Mouse (Mus musculus): ENCODE measurements around the gene Wdtc1. TPM values are rescaled to one million over a fixed set of nuclear protein-coding genes. Genes with fewer than 3 reads are reported as not detected.

Gene Wdtc1
- total and polyA plus RNA-seq, 3 experiments: 61.8 to 96.1 (median 73.6) TPM

GRCm38 (mm10) chr4:133345702-133346101 lies 7.6 kb downstream of the Wdtc1 start:
- Histone ChIP-seq H3K27me3 (ENCODE audit: control insufficient read depth, insufficient read depth, low read length) (no peaks in the 10 kb centered on the region), H3K4me3 (no peak overlapping the region), H3K9ac (ENCODE audit: low read depth, low read length) (no peak overlapping the region), H3K79me2 (replicated peaks; ENCODE audit: control insufficient read depth, insufficient read depth, low read length) (no peaks in the 10 kb centered on the region), H3K27ac (no peak overlapping the region), H3K36me3 (ENCODE audit: control insufficient read depth, insufficient read depth, low read length) (no peaks in the 10 kb centered on the region), H3K4me1 (ENCODE audit: control insufficient read depth, insufficient read depth, low read length) (no peaks in the 10 kb centered on the region)
- no peak for DNase-seq
- TF ChIP-seq POLR2A (IDR thresholded peaks at IDR 0.05; ENCODE audit: insufficient read depth, low read depth, low read length): no peak
- peak; percentile 21; the same call in 1 of the 2 replicates for TF ChIP-seq CTCF (IDR thresholded peaks at IDR 0.05)
- 85% methylated on average over 6 of the region's 6 CpGs for WGBS
- intact Hi-C loops (cut with DNase I): no loop called here

DNA sequence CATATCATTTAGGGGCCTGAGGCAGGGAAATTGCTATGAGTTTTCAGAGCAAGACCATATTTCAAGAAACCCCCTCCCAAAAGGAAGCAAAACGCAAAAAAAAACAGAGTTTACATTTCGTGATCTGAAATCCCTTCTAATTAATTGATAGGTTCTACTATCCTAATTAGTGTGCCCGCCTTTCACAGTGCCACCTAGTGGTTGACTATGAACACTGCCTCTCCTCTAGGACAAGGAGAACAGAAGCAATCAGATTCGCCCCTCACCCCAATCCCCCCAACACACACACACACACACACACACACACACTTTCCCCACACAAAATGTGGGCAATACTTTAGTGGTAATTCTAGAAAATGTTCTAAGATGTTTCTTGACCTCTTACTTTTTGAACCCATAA lies 9.2 kb downstream of the Wdtc1 start:
- 3% methylated on average over 4 of the region's 4 CpGs for WGBS
- no peak overlapping the region for H3K9ac ChIP-seq (ENCODE audit: low read depth, low read length)
- TF ChIP-seq EP300 (IDR thresholded peaks at IDR 0.05; ENCODE audit: insufficient read depth, low read depth, low read length): no peak
- peak; percentile 80 for TF ChIP-seq CTCF (IDR thresholded peaks at IDR 0.05)
- no peak for DNase-seq
- no peaks in the 10 kb centered on the region; the same call in 1 of the 2 replicates for H3K4me1 ChIP-seq (ENCODE audit: control insufficient read depth, insufficient read depth, low read length)
- H3K27ac ChIP-seq: no peak overlapping the region
- H3K79me2 ChIP-seq (replicated peaks; ENCODE audit: control insufficient read depth, insufficient read depth, low read length): no peaks in the 10 kb centered on the region
- intact Hi-C loops (cut with DNase I): loop anchor here (1.0 kb wide), 1 partner anchor 34 kb away; no protein-coding TSS in a partner anchor
- no peaks in the 10 kb centered on the region for H3K27me3 ChIP-seq (ENCODE audit: control insufficient read depth, insufficient read depth, low read length)
- H3K36me3 ChIP-seq (ENCODE audit: control insufficient read depth, insufficient read depth, low read length): no peaks in the 10 kb centered on the region
- H3K4me3 ChIP-seq: no peak overlapping the region

DNA sequence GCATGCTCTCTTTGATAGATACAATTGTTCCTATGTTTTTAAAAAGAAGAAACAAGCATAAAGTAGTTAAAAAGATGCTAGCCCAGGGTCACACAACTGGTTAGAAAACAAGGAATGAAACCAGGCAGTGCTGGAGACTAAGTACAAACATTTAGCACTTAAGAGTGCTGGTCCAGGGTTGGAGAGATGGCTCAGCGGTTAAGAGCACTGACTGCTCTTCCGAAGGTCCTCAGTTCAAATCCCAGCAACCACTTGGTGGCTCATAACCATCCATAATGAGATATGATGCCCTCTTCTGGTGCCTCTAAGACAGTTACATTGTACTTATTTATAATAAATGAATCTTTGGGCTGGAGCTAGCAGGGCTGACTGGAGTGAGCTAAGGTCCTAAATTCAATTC lies 13.1 kb downstream of the Wdtc1 start:
- WGBS: 83% methylated on average over 2 of the region's 2 CpGs
- no peaks in the 10 kb centered on the region for H3K27me3 ChIP-seq (ENCODE audit: control insufficient read depth, insufficient read depth, low read length)
- no peak for DNase-seq
- H3K4me3 ChIP-seq: no peak overlapping the region
- no peaks in the 10 kb centered on the region; the same call in 1 of the 2 replicates for H3K4me1 ChIP-seq (ENCODE audit: control insufficient read depth, insufficient read depth, low read length)
- H3K27ac ChIP-seq: no peak overlapping the region
- TF ChIP-seq EP300 (IDR thresholded peaks at IDR 0.05; ENCODE audit: insufficient read depth, low read depth, low read length) (no peak), CTCF (IDR thresholded peaks at IDR 0.05) (peak; percentile 19; the same call in 1 of the 2 replicates), POLR2A (IDR thresholded peaks at IDR 0.05; ENCODE audit: insufficient read depth, low read depth, low read length) (no peak)
- no peak overlapping the region for H3K9ac ChIP-seq (ENCODE audit: low read depth, low read length)
- intact Hi-C loops (cut with DNase I): no loop called here
- no peaks in the 10 kb centered on the region; the same call in 1 of the 2 replicates for H3K36me3 ChIP-seq (ENCODE audit: control insufficient read depth, insufficient read depth, low read length)
- no peaks in the 10 kb centered on the region for H3K79me2 ChIP-seq (replicated peaks; ENCODE audit: control insufficient read depth, insufficient read depth, low read length)

GRCm38 (mm10) chr4:133339148-133339749 lies 14.0 kb downstream of the Wdtc1 start:
- WGBS: under 1% methylated on average over 58 of the region's 60 CpGs
- peak; percentile 76 for TF ChIP-seq POLR2A (IDR thresholded peaks at IDR 0.05; ENCODE audit: insufficient read depth, low read depth, low read length)
- TF ChIP-seq CTCF (IDR thresholded peaks at IDR 0.05): no peak
- TF ChIP-seq EP300 (IDR thresholded peaks at IDR 0.05; ENCODE audit: insufficient read depth, low read depth, low read length): peak; percentile 50; the same call in 1 of the 2 replicates
- peak; percentile 99 for DNase-seq
- H3K4me3 ChIP-seq: peak overlapping the region; percentile 97
- no peaks in the 10 kb centered on the region for H3K27me3 ChIP-seq (ENCODE audit: control insufficient read depth, insufficient read depth, low read length)
- intact Hi-C loops (cut with DNase I): loop anchor here (2.0 kb wide), 1 partner anchor 60 kb away; no protein-coding TSS in a partner anchor
- no peaks in the 10 kb centered on the region; the same call in 1 of the 2 replicates for H3K36me3 ChIP-seq (ENCODE audit: control insufficient read depth, insufficient read depth, low read length)
- peak overlapping the region; percentile 73 for H3K9ac ChIP-seq (ENCODE audit: low read depth, low read length)
- H3K79me2 ChIP-seq (replicated peaks; ENCODE audit: control insufficient read depth, insufficient read depth, low read length): no peaks in the 10 kb centered on the region
- no peaks in the 10 kb centered on the region; the same call in 1 of the 2 replicates for H3K4me1 ChIP-seq (ENCODE audit: control insufficient read depth, insufficient read depth, low read length)
- peak overlapping the region; percentile 91 for H3K27ac ChIP-seq

DNA sequence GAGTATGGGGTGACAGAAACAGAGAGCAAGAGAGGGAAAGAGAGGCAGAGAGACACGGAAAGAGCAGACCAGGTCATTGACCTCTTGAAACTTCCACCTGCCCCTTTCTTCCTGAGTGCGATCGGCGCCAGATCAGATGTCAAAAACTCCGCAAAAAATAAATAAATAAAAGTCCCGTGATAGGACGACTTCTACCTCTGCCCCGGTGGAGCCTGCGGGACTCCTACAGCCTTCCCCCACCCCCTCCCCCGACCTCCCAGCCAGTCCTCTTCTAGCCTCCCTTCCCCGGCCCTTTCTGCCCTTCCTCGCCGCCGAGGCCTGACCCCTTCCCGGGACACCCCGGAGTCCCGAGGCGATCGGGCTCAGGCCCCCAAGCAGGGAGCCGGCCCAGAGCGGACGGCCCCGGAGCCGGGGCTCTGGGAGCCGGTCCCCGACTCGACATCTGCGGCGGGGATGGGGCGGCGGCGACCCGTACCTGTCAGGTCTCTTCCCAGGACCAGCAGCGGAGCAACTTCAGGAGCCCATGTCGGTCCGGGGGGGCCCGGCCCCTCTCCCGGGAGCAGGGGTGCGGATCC lies 14.7 kb downstream of the Wdtc1 start:
- DNase-seq: no peak
- no peaks in the 10 kb centered on the region; the same call in 1 of the 2 replicates for H3K4me1 ChIP-seq (ENCODE audit: control insufficient read depth, insufficient read depth, low read length)
- H3K9ac ChIP-seq (ENCODE audit: low read depth, low read length): peak overlapping the region; percentile 73
- H3K79me2 ChIP-seq (replicated peaks; ENCODE audit: control insufficient read depth, insufficient read depth, low read length): peaks cover 3% of the 10 kb centered on the region
- intact Hi-C loops (cut with DNase I): loop anchor here (2.0 kb wide), 1 partner anchor 60 kb away; no protein-coding TSS in a partner anchor
- H3K27me3 ChIP-seq (ENCODE audit: control insufficient read depth, insufficient read depth, low read length): no peaks in the 10 kb centered on the region
- peak overlapping the region; percentile 97 for H3K4me3 ChIP-seq
- H3K27ac ChIP-seq: peak overlapping the region; percentile 91
- no peaks in the 10 kb centered on the region; the same call in 1 of the 2 replicates for H3K36me3 ChIP-seq (ENCODE audit: control insufficient read depth, insufficient read depth, low read length)
- TF ChIP-seq CTCF (IDR thresholded peaks at IDR 0.05): no peak
- TF ChIP-seq POLR2A (IDR thresholded peaks at IDR 0.05; ENCODE audit: insufficient read depth, low read depth, low read length): no peak
- TF ChIP-seq EP300 (IDR thresholded peaks at IDR 0.05; ENCODE audit: insufficient read depth, low read depth, low read length): no peak
- WGBS: under 1% methylated on average over 39 of the region's 39 CpGs

Measured in heart, adult 2 months (tissue).